Mouse (Mus musculus) midbrain, embryonic 12.5 days (tissue): Measurements from ENCODE around the gene Lmna. TPM values are rescaled to one million over a fixed set of nuclear protein-coding genes. Genes with fewer than 3 reads are reported as not detected.

Experiments
- ATAC-seq: fragments of 200-750 bp; cut with Nextera tagmentation; 2 replicates; pipeline ENCODE4 v1.8.0; 2017; ENCODE audit warnings: low read depth, moderate TSS enrichment, moderate library complexity; ENCODE audit not compliant: low FRiP score
- H3K27ac ChIP-seq: fragments of 300-500 bp; sonication (generic); replicated peaks from 2 replicates; pipeline ENCODE4 v1.5.1; 2016; ENCODE audit warnings: mild to moderate bottlenecking
- H3K27me3 ChIP-seq: fragments of 300-500 bp; sonication (generic); 2 replicates; pipeline ENCODE4 v1.6.1; 2016; ENCODE audit warnings: mild to moderate bottlenecking
- H3K36me3 ChIP-seq: fragments of 300-500 bp; sonication (generic); 2 replicates; pipeline ENCODE4 v1.6.1; 2016
- H3K4me1 ChIP-seq: fragments of 300-500 bp; sonication (generic); 2 replicates; pipeline ENCODE4 v1.6.1; 2016
- H3K4me2 ChIP-seq: fragments of 300-500 bp; sonication (generic); replicated peaks from 2 replicates; pipeline ENCODE4 v1.6.1; 2016; ENCODE audit warnings: mild to moderate bottlenecking, moderate library complexity
- H3K4me3 ChIP-seq: fragments of 300-500 bp; sonication (generic); 2 replicates; pipeline ENCODE4 v1.5.1; 2016; ENCODE audit warnings: mild to moderate bottlenecking
- H3K9ac ChIP-seq: fragments of 300-500 bp; sonication (generic); replicated peaks from 2 replicates; pipeline ENCODE4 v1.6.1; 2016; ENCODE audit warnings: mild to moderate bottlenecking, moderate library complexity
- H3K9me3 ChIP-seq: fragments of 300-500 bp; sonication (generic); 2 replicates; pipeline ENCODE4 v1.6.1; 2016; ENCODE audit warnings: mild to moderate bottlenecking
- WGBS: fragments of 180-500 bp; shearing (Covaris S2); methylation state at CpG from one replicate; pipeline ENCODE4 v1.1.7; 2016; 5-methylcytosine and 5-hydroxymethylcytosine counted together
- polyA plus RNA-seq: library from polyadenylated mRNA; unstranded; fragments of >200 nt; fragmentation: Nextera tagmentation; extraction: Ambion mirVana; gene quantifications from 2 replicates; pipeline ENCODE4 v1.2.1, GENCODE M21; 2016

The Lmna gene
- polyA plus RNA-seq, 1 experiment from 2014 or later: 42.8 TPM

GRCm38 (mm10) chr3:88527565-88527964 lies 17.8 kb upstream of the Lmna start:
- H3K4me3 ChIP-seq: peak overlapping the region; percentile 28
- 22% methylated on average over 8 of the region's 8 CpGs for WGBS
- peaks cover 27% of the 10 kb centered on the region for H3K36me3 ChIP-seq

GRCm38 (mm10) chr3:88526157-88527131 lies 16.7 kb upstream of the Lmna start:
- no peaks in the 10 kb centered on the region for H3K9me3 ChIP-seq
- H3K4me3 ChIP-seq: peak overlapping the region; percentile 22
- H3K27ac ChIP-seq: no peak overlapping the region
- no peak overlapping the region for H3K9ac ChIP-seq
- WGBS: 32% methylated on average over 17 of the region's 17 CpGs
- H3K4me1 ChIP-seq: peaks cover 50% of the 10 kb centered on the region
- ATAC-seq: peak; percentile 75
- H3K27me3 ChIP-seq: no peaks in the 10 kb centered on the region
- H3K4me2 ChIP-seq: peak overlapping the region; percentile 35
- peaks cover 28% of the 10 kb centered on the region for H3K36me3 ChIP-seq

More at GRCm38 (mm10) chr3:88527565-88527964, 17.8 kb upstream of the Lmna start:
- peak overlapping the region; percentile 74 for H3K27ac ChIP-seq
- H3K4me2 ChIP-seq: peak overlapping the region; percentile 95
- H3K9me3 ChIP-seq: no peaks in the 10 kb centered on the region
- peaks cover 47% of the 10 kb centered on the region for H3K4me1 ChIP-seq
- no peak for ATAC-seq
- peak overlapping the region; percentile 57 for H3K9ac ChIP-seq
- H3K27me3 ChIP-seq: no peaks in the 10 kb centered on the region

- 86% methylated on average over 5 of the region's 5 CpGs for WGBS
- Histone ChIP-seq H3K36me3 (peaks cover 28% of the 10 kb centered on the region), H3K4me2 (no peak overlapping the region), H3K4me1 (peaks cover 43% of the 10 kb centered on the region), H3K27ac (no peak overlapping the region), H3K9me3 (no peaks in the 10 kb centered on the region), H3K9ac (no peak overlapping the region), H3K4me3 (no peak overlapping the region), H3K27me3 (no peaks in the 10 kb centered on the region)
- no peak for ATAC-seq
Observed at GRCm38 (mm10) chr3:88525021-88525420, 15.3 kb upstream of the Lmna start.

- H3K27me3 ChIP-seq: no peaks in the 10 kb centered on the region
- peaks cover 25% of the 10 kb centered on the region for H3K4me1 ChIP-seq
- no peak overlapping the region for H3K27ac ChIP-seq
- H3K4me3 ChIP-seq: no peak overlapping the region
- H3K9ac ChIP-seq: no peak overlapping the region
- peaks cover 28% of the 10 kb centered on the region for H3K36me3 ChIP-seq
- H3K4me2 ChIP-seq: no peak overlapping the region
- 90% methylated on average over 8 of the region's 8 CpGs for WGBS
- H3K9me3 ChIP-seq: no peaks in the 10 kb centered on the region
- no peak for ATAC-seq
Observed at GRCm38 (mm10) chr3:88523027-88523426, 13.3 kb upstream of the Lmna start.

- Histone ChIP-seq H3K36me3 (peaks cover 28% of the 10 kb centered on the region), H3K9me3 (no peaks in the 10 kb centered on the region), H3K4me3 (no peak overlapping the region), H3K4me2 (no peak overlapping the region), H3K9ac (no peak overlapping the region), H3K27me3 (no peaks in the 10 kb centered on the region), H3K4me1 (peaks cover 15% of the 10 kb centered on the region), H3K27ac (no peak overlapping the region)
- ATAC-seq: peak; percentile 7; the same call in 1 of the 2 replicates
- WGBS: 39% methylated on average over 9 of the region's 9 CpGs
Observed at GRCm38 (mm10) chr3:88521803-88522331, 12.1 kb upstream of the Lmna start.

- no peak overlapping the region for H3K4me3 ChIP-seq
- H3K9ac ChIP-seq: no peak overlapping the region
- peaks cover 28% of the 10 kb centered on the region for H3K36me3 ChIP-seq
- no peak for ATAC-seq
- H3K9me3 ChIP-seq: no peaks in the 10 kb centered on the region
- no peak overlapping the region for H3K27ac ChIP-seq
- H3K27me3 ChIP-seq: no peaks in the 10 kb centered on the region
- 91% methylated on average over 6 of the region's 6 CpGs for WGBS
- H3K4me1 ChIP-seq: peaks cover 10% of the 10 kb centered on the region
- no peak overlapping the region for H3K4me2 ChIP-seq
Observed at GRCm38 (mm10) chr3:88521156-88521555, 11.4 kb upstream of the Lmna start.

- Histone ChIP-seq H3K27ac (no peak overlapping the region), H3K27me3 (no peaks in the 10 kb centered on the region), H3K9me3 (no peaks in the 10 kb centered on the region), H3K36me3 (peaks cover 25% of the 10 kb centered on the region), H3K9ac (no peak overlapping the region), H3K4me1 (0 out of 2 replicates have a peak, but pooled peaks cover 3% of the 10 kb centered on the region), H3K4me2 (no peak overlapping the region), H3K4me3 (no peak overlapping the region)
- ATAC-seq: no peak
- 86% methylated on average over 2 of the region's 2 CpGs for WGBS
Observed at GRCm38 (mm10) chr3:88520078-88520477, 10.3 kb upstream of the Lmna start.

GRCm38 (mm10) chr3:88518411-88518810 lies 8.7 kb upstream of the Lmna start:
- Histone ChIP-seq H3K4me2 (no peak overlapping the region), H3K36me3 (peaks cover 8% of the 10 kb centered on the region; the same call in 1 of the 2 replicates), H3K27me3 (no peaks in the 10 kb centered on the region; the same call in 1 of the 2 replicates), H3K4me3 (no peak overlapping the region), H3K9ac (no peak overlapping the region), H3K4me1 (0 out of 2 replicates have a peak, but pooled peaks cover 6% of the 10 kb centered on the region), H3K9me3 (no peaks in the 10 kb centered on the region), H3K27ac (no peak overlapping the region)
- ATAC-seq: no peak
- WGBS: 90% methylated on average over 4 of the region's 4 CpGs

- Histone ChIP-seq H3K4me1 (peaks cover 23% of the 10 kb centered on the region), H3K27ac (no peak overlapping the region), H3K4me2 (no peak overlapping the region), H3K9me3 (no peaks in the 10 kb centered on the region), H3K4me3 (no peak overlapping the region), H3K27me3 (peaks cover 4% of the 10 kb centered on the region; the same call in 1 of the 2 replicates), H3K9ac (no peak overlapping the region), H3K36me3 (no peaks in the 10 kb centered on the region)
- ATAC-seq: no peak
- 85% methylated on average over 2 of the region's 2 CpGs for WGBS
Observed at GRCm38 (mm10) chr3:88516407-88516806, 6.7 kb upstream of the Lmna start.

GRCm38 (mm10) chr3:88515095-88515386 lies 5.3 kb upstream of the Lmna start:
- Histone ChIP-seq H3K4me1 (peaks cover 32% of the 10 kb centered on the region), H3K27ac (no peak overlapping the region), H3K4me3 (no peak overlapping the region), H3K9me3 (no peaks in the 10 kb centered on the region), H3K9ac (no peak overlapping the region), H3K4me2 (no peak overlapping the region), H3K27me3 (peaks cover 5% of the 10 kb centered on the region; the same call in 1 of the 2 replicates), H3K36me3 (no peaks in the 10 kb centered on the region)
- 93% methylated on average over 2 of the region's 2 CpGs for WGBS
- ATAC-seq: no peak

GRCm38 (mm10) chr3:88514231-88515094 lies 4.7 kb upstream of the Lmna start:
- no peak for ATAC-seq

More at GRCm38 (mm10) chr3:88514231-88515094, 4.7 kb upstream of the Lmna start:
- Histone ChIP-seq H3K9ac (no peak overlapping the region), H3K36me3 (no peaks in the 10 kb centered on the region), H3K4me2 (no peak overlapping the region), H3K4me3 (no peak overlapping the region), H3K4me1 (peaks cover 37% of the 10 kb centered on the region), H3K27ac (no peak overlapping the region), H3K27me3 (peaks cover 5% of the 10 kb centered on the region; the same call in 1 of the 2 replicates), H3K9me3 (no peaks in the 10 kb centered on the region)
- 88% methylated on average over 10 of the region's 10 CpGs for WGBS
